Mouse (Mus musculus) layer of hippocampus, postnatal 25 days (tissue): ENCODE data around the gene Ndufaf2. TPM values are rescaled to one million over a fixed set of nuclear protein-coding genes. Genes with fewer than 3 reads are reported as not detected.

Source experiments
- DNase-seq, 2 experiments: peaks; one replicate each; pipeline ENCODE4 v3.0.0; 2022; ENCODE audit warnings: mixed read lengths in 2 of 2, low spot score in 1 of 2; ENCODE audit errors: extremely low spot score in 1 of 2
- total RNA-seq, 2 experiments: library from RNA; stranded (reverse); gene quantifications; 2 replicates each; pipeline ENCODE4 v1.2.3; 2021

The Ndufaf2 gene
- total RNA-seq, 2 experiments from 2014 or later: 21.2 to 22.1 TPM

DNA sequence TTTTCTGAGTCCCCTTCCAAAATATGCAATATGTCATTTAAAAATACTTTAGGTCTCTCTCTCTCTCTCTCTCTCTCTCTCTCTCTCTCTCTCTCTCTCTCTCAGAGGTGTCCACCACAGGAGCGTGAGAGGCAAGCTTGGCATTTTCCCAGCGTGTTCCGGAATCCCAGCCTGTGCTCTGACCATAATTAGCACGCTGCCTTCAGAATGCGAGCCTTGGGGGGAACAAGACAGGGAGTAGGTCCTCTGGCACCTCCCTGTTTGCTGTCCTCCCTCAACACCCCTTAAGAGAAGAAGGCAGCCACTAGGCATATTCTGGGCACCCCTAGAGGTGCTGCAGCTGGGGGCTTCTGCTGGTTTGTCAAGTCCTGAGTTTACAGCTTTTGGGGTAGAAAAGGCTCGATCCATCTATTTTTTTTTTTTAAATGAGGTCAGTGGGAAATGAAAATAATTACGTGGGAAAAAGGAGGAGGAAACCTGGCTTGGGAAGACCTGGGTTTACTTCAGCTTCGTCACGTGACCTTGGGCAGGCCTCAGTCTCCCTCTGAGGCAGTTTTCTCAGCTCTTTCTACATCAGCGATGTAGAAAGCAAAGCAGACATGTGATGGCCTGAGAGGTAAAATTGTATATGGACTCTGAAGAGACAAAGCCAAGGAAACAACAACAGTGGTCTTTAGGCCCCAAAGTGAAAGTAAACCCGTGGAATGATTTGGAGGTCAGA, 187.8 kb downstream of the Ndufaf2 start:
- DNase-seq: peak in 1 of 2 experiments; percentile 23

DNA sequence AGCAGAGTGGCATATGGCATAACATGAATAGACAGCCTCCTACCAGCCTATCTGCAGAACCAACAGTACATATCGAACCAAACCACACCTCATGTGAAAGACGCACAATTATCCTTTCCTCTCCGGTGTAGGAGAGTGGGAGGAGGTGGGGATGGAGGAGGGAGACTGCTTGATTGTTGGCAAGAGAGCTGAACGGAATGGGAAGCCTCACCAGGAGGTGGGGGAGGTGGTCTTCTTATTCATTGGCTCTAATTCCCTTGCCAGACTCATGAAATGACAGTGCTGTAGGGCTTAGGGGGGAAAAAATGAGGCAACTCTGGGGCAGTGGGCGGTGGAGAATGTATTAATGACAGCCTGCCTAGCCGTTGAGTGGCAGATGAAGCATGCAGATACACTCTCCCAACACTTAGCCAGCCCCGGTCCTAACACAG, 188.4 kb downstream of the Ndufaf2 start:
- DNase-seq: peak; percentile 18 to 42

DNA sequence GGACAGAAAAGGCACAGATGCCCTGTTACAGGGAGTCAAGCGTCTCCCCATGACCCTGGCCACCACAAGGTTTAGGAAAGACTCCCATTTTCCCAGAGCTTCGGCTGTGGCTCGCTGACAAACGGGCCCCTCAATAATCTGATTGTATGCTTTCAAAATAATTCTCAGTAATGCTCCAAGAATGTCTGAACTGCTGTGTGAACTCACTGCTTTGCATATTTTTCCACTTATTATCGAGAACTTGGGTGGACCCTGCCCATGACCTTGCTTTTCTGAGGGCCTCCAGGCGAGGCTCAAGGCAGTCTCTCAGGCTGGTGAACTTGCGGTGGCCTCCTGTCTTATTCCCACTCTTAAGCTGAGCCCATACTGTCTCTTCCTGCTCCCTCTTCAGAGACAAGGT, 193.8 kb downstream of the Ndufaf2 start:
- DNase-seq: no peak

DNA sequence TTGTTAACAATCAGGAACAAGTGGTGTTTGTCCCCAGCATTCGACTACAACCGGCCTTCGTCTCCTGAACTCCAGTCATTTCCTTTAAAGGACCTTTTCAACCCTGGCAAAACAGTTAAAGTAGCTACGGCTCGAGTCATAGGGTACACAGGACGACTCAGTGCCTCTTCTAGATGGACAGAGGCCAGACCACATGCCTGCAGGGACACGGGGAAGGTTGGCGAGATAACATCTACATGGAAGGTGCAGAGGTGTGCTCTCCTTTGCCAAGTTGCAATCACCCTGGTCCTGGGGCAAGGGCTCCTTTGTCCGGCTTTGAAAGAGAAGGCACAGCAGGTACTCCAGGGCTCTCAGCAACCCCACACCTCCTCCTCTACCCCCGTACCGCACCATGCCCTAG, 195.0 kb downstream of the Ndufaf2 start:
- DNase-seq: no peak

DNA sequence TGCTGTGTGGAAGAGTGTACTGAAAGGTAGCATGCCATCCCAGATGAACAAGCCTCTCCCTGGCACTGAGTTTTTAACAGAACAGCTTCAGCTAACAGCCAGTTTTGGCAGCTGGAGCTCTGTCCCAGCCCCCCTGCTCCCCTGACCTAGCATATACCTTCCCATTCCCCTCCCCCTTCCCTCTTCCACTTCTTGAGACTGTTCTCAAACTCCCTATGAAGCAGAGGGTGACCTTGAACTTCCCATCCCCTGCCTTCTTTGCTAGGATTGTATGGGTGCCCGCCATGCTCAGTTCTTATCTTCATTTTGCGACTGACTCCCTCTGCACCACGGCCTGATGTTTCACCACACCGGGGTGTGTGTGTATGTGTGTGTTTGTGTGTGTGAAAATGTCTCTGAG, 195.7 kb downstream of the Ndufaf2 start:
- no peak for DNase-seq

DNA sequence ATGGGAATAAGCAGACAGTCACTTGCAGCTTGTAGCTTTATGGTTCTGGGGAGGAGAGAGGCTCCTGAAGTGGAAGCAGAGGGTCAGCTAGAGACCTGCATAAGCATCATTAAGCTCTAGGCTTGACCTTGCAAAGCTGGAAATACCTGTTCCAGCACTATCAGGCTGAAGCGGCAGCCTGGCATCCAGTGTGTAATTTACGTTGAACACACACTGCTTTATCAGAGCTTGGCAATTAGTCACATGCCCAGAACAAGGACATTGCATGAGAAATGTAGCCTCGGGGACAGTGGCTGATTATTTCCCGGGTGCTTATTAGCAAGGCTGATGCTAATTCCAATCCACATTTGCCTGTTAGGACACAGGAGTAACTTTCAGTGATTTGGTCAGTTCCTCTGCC, 196.5 kb downstream of the Ndufaf2 start:
- no peak for DNase-seq

DNA sequence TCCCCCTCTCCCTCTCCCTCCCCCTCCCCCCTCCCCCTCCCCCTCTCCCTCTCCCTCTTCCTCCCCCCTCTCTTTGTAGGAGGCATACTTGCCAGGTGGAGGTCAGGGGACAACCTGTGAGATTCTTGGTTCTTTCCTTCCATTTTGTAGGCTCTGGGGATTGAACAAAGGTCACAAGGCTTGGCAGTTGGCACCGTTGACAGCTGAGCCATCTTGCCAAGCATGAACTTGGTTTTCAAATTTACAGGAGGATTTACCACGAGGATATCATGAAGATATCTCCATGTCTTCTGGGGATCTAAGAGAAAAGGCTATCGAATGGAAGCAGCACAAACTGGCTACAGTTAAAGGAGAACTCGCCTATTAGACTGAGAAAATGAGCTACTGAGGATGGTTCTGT, 196.9 kb downstream of the Ndufaf2 start:
- no peak for DNase-seq

DNA sequence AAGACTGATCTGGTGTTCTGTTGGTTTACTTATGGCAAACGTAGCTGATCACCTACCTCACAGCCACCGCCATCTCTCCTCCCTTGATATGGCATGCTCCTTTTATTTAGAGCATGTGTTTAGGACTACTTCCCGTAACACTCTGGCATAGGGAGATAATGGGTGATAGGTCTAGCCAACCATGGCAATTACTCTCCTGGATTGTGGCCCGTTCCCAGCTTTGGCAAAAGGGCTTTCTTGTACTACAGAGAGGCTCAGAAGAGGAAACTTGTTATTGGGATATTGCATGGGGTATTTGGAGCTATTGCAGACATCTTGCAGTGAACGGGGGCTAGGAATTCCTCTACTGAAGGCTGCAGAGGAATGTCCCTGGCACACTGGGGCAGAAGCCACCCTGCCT, 197.9 kb downstream of the Ndufaf2 start:
- DNase-seq: no peak

DNA sequence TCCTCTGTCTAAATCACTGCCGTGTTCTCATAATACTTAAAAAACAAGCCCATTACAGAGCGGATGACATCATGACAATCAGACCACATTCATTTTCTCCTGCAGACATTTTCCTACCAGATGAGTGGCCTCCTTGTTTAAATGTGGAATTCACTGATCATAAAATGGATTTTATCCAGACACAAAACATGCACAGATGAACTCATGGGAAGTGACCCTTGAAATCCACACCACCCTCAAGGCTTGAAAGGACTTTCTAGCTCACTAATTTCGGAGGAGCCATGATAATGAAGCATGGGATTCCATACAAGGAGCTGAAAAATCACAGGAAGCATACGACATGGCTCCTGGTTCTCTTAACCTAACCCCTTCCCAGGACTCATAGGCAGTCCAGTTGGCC, 198.5 kb downstream of the Ndufaf2 start:
- no peak for DNase-seq

DNA sequence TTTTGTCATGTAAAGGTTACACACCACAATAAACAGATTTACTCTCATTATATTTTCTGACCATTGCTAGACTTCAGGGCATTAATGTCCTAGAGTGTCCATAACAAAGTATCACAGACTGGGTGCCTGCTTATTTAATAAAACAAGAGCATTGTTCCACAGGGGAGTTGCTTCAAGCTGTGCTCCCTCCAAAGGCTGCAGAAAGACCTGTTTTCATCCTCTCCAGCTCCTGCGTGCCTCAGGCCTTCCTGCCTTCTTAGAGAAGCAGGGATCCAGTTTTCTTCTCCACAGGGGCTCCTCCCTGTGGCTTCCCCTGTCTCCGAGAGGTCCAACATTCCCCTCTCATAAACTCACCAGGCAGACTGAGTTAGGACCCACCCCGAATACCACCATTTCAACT, 202.2 kb downstream of the Ndufaf2 start:
- no peak for DNase-seq

DNA sequence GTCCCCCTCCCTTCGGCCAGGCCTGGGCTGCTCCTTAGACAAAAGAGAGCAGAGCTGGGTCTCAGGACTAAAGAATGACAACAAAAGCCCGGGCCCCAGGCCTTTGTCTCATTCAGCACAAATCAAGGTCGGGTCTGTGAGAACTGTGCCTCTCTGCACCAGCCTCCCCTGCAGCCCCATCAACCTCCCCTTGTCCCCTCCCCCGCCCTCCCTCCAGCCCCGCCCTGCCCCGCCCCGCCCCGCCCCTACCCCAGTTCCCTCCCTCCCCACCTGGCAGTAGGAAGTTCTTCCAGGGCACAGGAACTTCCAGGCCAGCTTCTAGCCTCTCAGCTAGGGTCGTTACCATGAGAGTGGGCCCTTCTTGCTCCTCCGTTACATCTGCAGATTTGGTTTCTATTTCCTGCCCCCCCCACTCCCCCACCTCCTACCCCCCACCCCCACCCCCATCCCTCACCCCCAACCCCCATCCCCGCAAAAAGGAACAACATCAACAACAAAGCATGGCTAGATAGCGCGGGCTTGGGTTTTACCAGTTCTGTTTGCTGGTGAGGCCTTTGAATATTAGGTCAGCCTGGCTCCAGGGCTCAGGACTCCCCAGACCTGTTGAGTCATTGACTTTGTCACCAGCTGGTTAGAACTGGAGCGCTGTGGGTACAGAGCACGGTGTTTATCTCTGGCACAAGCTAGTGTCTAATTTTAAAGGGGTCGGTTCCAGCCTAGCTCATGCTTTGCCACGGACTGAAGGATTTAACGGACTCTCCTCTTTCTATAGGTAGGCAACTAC, 202.9 kb downstream of the Ndufaf2 start:
- DNase-seq: no peak

DNA sequence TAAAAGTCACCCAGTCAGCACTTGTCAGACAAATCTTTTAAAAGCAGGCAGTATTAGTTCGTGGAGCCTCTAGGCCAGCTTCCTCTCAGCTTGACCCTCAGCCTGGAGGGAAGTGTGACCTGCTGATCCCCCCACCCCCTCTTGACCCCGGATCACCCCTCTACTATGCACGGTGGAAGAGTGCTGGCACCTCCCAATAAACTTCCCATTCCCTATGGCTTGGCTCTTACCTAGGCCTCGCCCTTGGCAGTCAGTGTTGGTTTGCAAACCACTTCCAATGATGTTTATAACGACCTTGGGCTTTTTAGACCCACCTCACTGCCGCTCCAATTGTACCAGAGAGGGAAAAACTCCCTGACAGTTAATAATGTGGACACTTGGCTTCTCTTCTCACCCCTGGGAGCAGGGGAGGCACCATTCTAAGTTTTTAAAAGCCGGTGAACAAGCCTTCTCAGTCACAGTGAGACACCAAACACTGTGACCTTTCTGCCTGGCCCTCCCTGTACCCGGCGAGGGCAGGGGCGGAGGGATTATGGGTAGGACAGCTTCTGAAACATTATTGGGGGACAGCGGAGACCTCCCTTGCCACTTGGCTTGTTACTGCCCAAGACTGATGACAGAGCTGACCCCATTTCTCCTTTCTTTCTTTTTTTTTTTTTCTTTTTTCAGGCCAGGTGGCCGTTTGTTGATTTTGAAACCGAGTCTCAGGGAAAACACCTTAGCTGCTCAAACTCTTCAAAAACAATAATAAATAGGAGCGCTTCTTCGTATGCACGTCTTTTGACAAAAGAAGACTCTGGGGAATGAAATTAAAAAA, 203.8 kb downstream of the Ndufaf2 start:
- DNase-seq: no peak

DNA sequence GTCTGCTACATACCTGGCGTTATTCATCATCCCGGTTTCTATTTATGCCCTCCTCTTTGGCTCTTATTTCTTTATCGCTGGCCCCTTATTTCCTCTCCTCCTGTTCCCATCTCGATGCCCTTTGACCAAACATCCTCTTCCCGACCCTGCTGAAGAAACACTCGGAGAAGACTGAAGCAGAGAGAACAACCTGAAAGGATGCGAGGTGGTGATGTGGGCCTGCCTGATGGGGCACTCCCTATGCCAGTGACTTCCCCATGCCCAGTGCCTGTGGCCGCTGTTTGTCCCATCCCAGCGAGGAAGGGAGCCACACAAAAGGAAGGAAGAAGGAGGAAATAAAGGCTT, 204.4 kb downstream of the Ndufaf2 start:
- no peak for DNase-seq

Other genes with a start within 250 kb of the Ndufaf2 start
- 10 to 100 TPM; 60.2 to 60.4 TPM for gene Smim15, start 114.2 kb downstream of the Ndufaf2 start, total RNA-seq
- 10 to 100 TPM; 16.9 to 18.4 TPM for gene Ercc8, start 108 bp upstream of the Ndufaf2 start, total RNA-seq
- 10 to 100 TPM; 10.4 to 12.0 TPM for gene Elovl7, start 55.8 kb upstream of the Ndufaf2 start, total RNA-seq
- gene Depdc1b, start 157.7 kb upstream of the Ndufaf2 start, total RNA-seq: 1 to 10 TPM; 1.1 TPM